Mouse (Mus musculus) testis, adult 2 months (tissue): Measurements from ENCODE around the gene Dync2li1.

Experiments used
- CTCF ChIP-seq: fragments of 200-500 bp; IDR thresholded peaks from 2 replicates; pipeline ENCODE4 v1.5.1; 2012; ENCODE audit warnings: low read depth, mild to moderate bottlenecking, inconsistent platforms, low read length, moderate library complexity; ENCODE audit not compliant: control insufficient read depth, insufficient read depth, insufficient replicate concordance
- POLR2A ChIP-seq: fragments of 200-500 bp; IDR thresholded peaks from 2 replicates; pipeline ENCODE4 v1.6.1; 2012; ENCODE audit warnings: low read depth, mild to moderate bottlenecking, inconsistent platforms, low read length, moderate library complexity; ENCODE audit not compliant: control insufficient read depth

GRCm38 (mm10) chr17:84665053-84665452 lies 38.8 kb downstream of the Dync2li1 start:
- TF ChIP-seq CTCF (no peak), POLR2A (no peak)
